Mouse (Mus musculus): ENCODE data around the gene Ttc28. TPM values are rescaled to one million over a fixed set of nuclear protein-coding genes. Genes with fewer than 3 reads are reported as not detected.
A peak's percentile ranks its signal among the peaks of the same experiment; 100 is the strongest.

Gene Ttc28
- total and polyA plus RNA-seq, 2 experiments from 2014 or later: 10.6 to 53.1 TPM

GRCm38 (mm10) chr5:111215722-111216121 is 336.1 kb downstream of the Ttc28 start:
- DNase-seq (ENCODE audit: low spot score) (no peak), ATAC-seq (ENCODE audit: low FRiP score) (no peak)
- Histone ChIP-seq H3K36me3 (ENCODE audit: insufficient read depth, low read length) (no peaks in the 10 kb centered on the region), H3K9ac (replicated peaks; ENCODE audit: low read length, poor library complexity, severe bottlenecking) (0 out of 2 replicates have a peak overlapping the region, but pooled peaks have one; percentile 8), H3K9me3 (ENCODE audit: low read length) (no peaks in the 10 kb centered on the region), H3K27ac (ENCODE audit: low read depth, low read length) (no peak overlapping the region; the same call in 1 of the 2 replicates), H3K4me2 (ENCODE audit: low read depth, low read length, poor library complexity, severe bottlenecking) (no peak overlapping the region), H3K27me3 (ENCODE audit: insufficient read depth, low read length) (no peaks in the 10 kb centered on the region), H3K4me1 (ENCODE audit: insufficient read depth, low read length) (peaks cover 9% of the 10 kb centered on the region), H3K4me3 (ENCODE audit: low read depth, low read length) (no peak overlapping the region)
- TF ChIP-seq CTCF (IDR thresholded peaks at IDR 0.05): no peak
- 56% methylated on average over 11 of the region's 11 CpGs for WGBS

GRCm38 (mm10) chr5:111216166-111216565 is 336.6 kb downstream of the Ttc28 start:
- Histone ChIP-seq H3K9ac (replicated peaks; ENCODE audit: low read length, poor library complexity, severe bottlenecking) (0 out of 2 replicates have a peak overlapping the region, but pooled peaks have one; percentile 8), H3K4me1 (ENCODE audit: insufficient read depth, low read length) (peaks cover 9% of the 10 kb centered on the region), H3K27ac (ENCODE audit: low read depth, low read length) (no peak overlapping the region), H3K36me3 (ENCODE audit: insufficient read depth, low read length) (no peaks in the 10 kb centered on the region), H3K9me3 (ENCODE audit: low read length) (no peaks in the 10 kb centered on the region), H3K27me3 (ENCODE audit: insufficient read depth, low read length) (no peaks in the 10 kb centered on the region), H3K4me3 (ENCODE audit: low read depth, low read length) (no peak overlapping the region), H3K4me2 (ENCODE audit: low read depth, low read length, poor library complexity, severe bottlenecking) (no peak overlapping the region)
- no peak for TF ChIP-seq CTCF (IDR thresholded peaks at IDR 0.05)
- 82% methylated on average over 9 of the region's 9 CpGs for WGBS
- no peak for DNase-seq (ENCODE audit: low spot score)
- ATAC-seq (ENCODE audit: low FRiP score): no peak

- 64% methylated on average over 18 of the region's 18 CpGs for WGBS
- no peak overlapping the region for H3K4me2 ChIP-seq (ENCODE audit: low read depth, low read length, poor library complexity, severe bottlenecking)
- H3K27me3 ChIP-seq (ENCODE audit: insufficient read depth, low read length): no peaks in the 10 kb centered on the region
- no peak overlapping the region for H3K4me3 ChIP-seq (ENCODE audit: low read depth, low read length)
- peaks cover 14% of the 10 kb centered on the region for H3K4me1 ChIP-seq (ENCODE audit: insufficient read depth, low read length)
- H3K36me3 ChIP-seq (ENCODE audit: insufficient read depth, low read length): no peaks in the 10 kb centered on the region
- 0 out of 2 replicates have a peak overlapping the region, but pooled peaks have one; percentile 18 for H3K27ac ChIP-seq (ENCODE audit: low read depth, low read length)
- DNase-seq (ENCODE audit: low spot score) (no peak), ATAC-seq (ENCODE audit: low FRiP score) (no peak)
- H3K9ac ChIP-seq (replicated peaks; ENCODE audit: low read length, poor library complexity, severe bottlenecking): no peak overlapping the region
- TF ChIP-seq CTCF (IDR thresholded peaks at IDR 0.05): no peak
- no peaks in the 10 kb centered on the region for H3K9me3 ChIP-seq (ENCODE audit: low read length)
Observed at GRCm38 (mm10) chr5:111217447-111218110, 338.0 kb downstream of the Ttc28 start.

- DNase-seq (ENCODE audit: low spot score) (no peak), ATAC-seq (ENCODE audit: low FRiP score) (no peak)
- no peak for TF ChIP-seq CTCF (IDR thresholded peaks at IDR 0.05)
- WGBS: 57% methylated on average over 6 of the region's 6 CpGs
- Histone ChIP-seq H3K27ac (ENCODE audit: low read depth, low read length) (0 out of 2 replicates have a peak overlapping the region, but pooled peaks have one; percentile 18), H3K4me2 (ENCODE audit: low read depth, low read length, poor library complexity, severe bottlenecking) (no peak overlapping the region), H3K27me3 (ENCODE audit: insufficient read depth, low read length) (no peaks in the 10 kb centered on the region), H3K4me1 (ENCODE audit: insufficient read depth, low read length) (peaks cover 14% of the 10 kb centered on the region), H3K4me3 (ENCODE audit: low read depth, low read length) (no peak overlapping the region), H3K9me3 (ENCODE audit: low read length) (no peaks in the 10 kb centered on the region), H3K9ac (replicated peaks; ENCODE audit: low read length, poor library complexity, severe bottlenecking) (no peak overlapping the region), H3K36me3 (ENCODE audit: insufficient read depth, low read length) (peaks cover 3% of the 10 kb centered on the region)
Observed at GRCm38 (mm10) chr5:111218111-111218891, 338.7 kb downstream of the Ttc28 start.

GRCm38 (mm10) chr5:111218998-111219397 is 339.4 kb downstream of the Ttc28 start:
- no peak for DNase-seq (ENCODE audit: low spot score)
- Histone ChIP-seq H3K4me2 (ENCODE audit: low read depth, low read length, poor library complexity, severe bottlenecking) (no peak overlapping the region), H3K9ac (replicated peaks; ENCODE audit: low read length, poor library complexity, severe bottlenecking) (no peak overlapping the region), H3K4me3 (ENCODE audit: low read depth, low read length) (no peak overlapping the region), H3K9me3 (ENCODE audit: low read length) (no peaks in the 10 kb centered on the region), H3K27ac (ENCODE audit: low read depth, low read length) (no peak overlapping the region), H3K27me3 (ENCODE audit: insufficient read depth, low read length) (no peaks in the 10 kb centered on the region), H3K36me3 (ENCODE audit: insufficient read depth, low read length) (peaks cover 10% of the 10 kb centered on the region), H3K4me1 (ENCODE audit: insufficient read depth, low read length) (peaks cover 14% of the 10 kb centered on the region)
- no peak for TF ChIP-seq CTCF (IDR thresholded peaks at IDR 0.05)
- no peak for ATAC-seq (ENCODE audit: low FRiP score)
- 61% methylated on average over 5 of the region's 5 CpGs for WGBS

Data from midbrain, postnatal 0 days (tissue).